Mouse (Mus musculus): Measurements from ENCODE around the gene Bcl10. TPM values are rescaled to one million over a fixed set of nuclear protein-coding genes. Genes with fewer than 3 reads are reported as not detected.
"Not testable (repeated sequence)": the region's sequence is repeated elsewhere in the genome, so short reads cannot be mapped to it uniquely, and the experiment has no call there.

Bcl10 gene
- polyA plus RNA-seq, 1 experiment: 15.0 TPM

DNA sequence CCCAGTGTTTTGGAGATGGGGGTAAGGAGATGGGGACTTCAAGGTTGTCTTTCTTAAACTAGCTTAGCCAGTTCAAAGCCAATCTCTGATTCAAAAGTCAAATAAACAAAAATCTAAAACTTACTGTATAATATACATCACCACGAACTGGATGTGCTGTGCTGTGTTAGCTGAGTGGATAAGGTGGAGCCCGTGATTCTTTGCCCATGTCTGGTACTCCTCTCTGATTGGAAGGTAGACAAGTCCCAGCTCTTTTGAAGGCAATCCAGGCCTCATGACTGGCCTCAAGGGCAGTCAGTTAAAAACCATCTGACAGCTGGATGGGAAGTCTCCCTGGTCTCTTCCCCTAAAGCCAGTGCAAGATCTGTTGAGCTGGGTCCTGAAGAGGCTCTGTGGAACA, 30.8 kb downstream of the Bcl10 start:
- no peak for DNase-seq
- no peaks in the 10 kb centered on the region for H3K4me1 ChIP-seq (ENCODE audit: control insufficient read depth, insufficient read depth, low read length)
- H3K27ac ChIP-seq (ENCODE audit: insufficient read depth, low read length): no peak overlapping the region
- no peaks in the 10 kb centered on the region for H3K27me3 ChIP-seq (ENCODE audit: control insufficient read depth, insufficient read depth, low read length)
- WGBS: 84% methylated on average over 2 of the region's 2 CpGs
- no peak overlapping the region for H3K4me3 ChIP-seq (replicated peaks; ENCODE audit: insufficient read depth, low read depth, low read length)
- TF ChIP-seq CTCF (IDR thresholded peaks at IDR 0.05; ENCODE audit: borderline replicate concordance, insufficient read depth, low read depth, low read length): no peak
- no peak for TF ChIP-seq POLR2A (IDR thresholded peaks at IDR 0.05; ENCODE audit: borderline replicate concordance, insufficient read depth, low read length)

DNA sequence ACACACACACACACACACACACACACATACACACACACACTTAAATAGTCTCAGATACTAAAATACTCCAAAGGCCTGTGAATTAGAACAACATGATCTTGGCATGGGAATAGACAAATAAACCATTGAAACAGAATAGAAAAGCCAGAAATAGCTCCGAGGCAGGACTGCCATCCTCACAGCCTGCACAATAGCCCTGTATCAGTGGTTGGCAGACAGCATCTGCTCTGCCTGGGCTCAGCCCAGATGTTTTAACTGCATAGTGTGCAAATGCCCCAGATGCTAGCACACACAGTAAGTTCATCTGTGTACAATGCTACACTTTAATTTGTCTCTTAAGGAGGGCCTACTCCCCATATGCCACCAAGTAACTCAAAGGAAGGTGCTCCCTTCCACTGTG, 37.2 kb downstream of the Bcl10 start:
- Histone ChIP-seq H3K27ac (ENCODE audit: insufficient read depth, low read length) (no peak overlapping the region), H3K4me1 (ENCODE audit: control insufficient read depth, insufficient read depth, low read length) (no peaks in the 10 kb centered on the region), H3K27me3 (ENCODE audit: control insufficient read depth, insufficient read depth, low read length) (no peaks in the 10 kb centered on the region; the same call in 1 of the 2 replicates), H3K4me3 (replicated peaks; ENCODE audit: insufficient read depth, low read depth, low read length) (no peak overlapping the region)
- TF ChIP-seq POLR2A (IDR thresholded peaks at IDR 0.05; ENCODE audit: borderline replicate concordance, insufficient read depth, low read length) (no peak), CTCF (IDR thresholded peaks at IDR 0.05; ENCODE audit: borderline replicate concordance, insufficient read depth, low read depth, low read length) (no peak)
- WGBS: 52% methylated on average over 1 of the region's 1 CpGs
- DNase-seq: no peak

DNA sequence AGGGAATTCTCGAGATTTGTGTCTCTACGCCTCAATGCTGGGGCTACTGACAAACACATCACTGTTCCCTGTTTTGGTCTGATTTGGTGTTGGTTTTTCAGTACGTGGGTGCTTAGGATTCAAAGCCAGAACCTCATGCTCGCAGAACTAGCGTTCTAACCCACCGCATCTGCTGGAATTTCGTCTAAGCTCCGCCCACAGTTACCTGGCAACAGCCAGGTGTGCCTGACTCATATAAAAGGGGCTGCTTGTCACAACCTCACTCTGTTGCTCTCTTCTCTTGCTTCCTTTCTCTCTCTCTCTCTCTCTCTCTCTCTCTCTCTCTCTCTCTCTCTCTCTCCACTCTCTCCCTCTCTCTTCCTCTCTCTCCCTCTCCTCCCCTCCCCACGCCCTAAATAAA, 39.8 kb downstream of the Bcl10 start:
- 27% methylated on average over 9 of the region's 9 CpGs for WGBS
- H3K27me3 ChIP-seq (ENCODE audit: control insufficient read depth, insufficient read depth, low read length): no peaks in the 10 kb centered on the region; the same call in 1 of the 2 replicates
- H3K4me1 ChIP-seq (ENCODE audit: control insufficient read depth, insufficient read depth, low read length): no peaks in the 10 kb centered on the region
- DNase-seq: no peak
- no peak overlapping the region for H3K4me3 ChIP-seq (replicated peaks; ENCODE audit: insufficient read depth, low read depth, low read length)
- no peak overlapping the region for H3K27ac ChIP-seq (ENCODE audit: insufficient read depth, low read length)
- TF ChIP-seq CTCF (IDR thresholded peaks at IDR 0.05; ENCODE audit: borderline replicate concordance, insufficient read depth, low read depth, low read length) (no peak), POLR2A (IDR thresholded peaks at IDR 0.05; ENCODE audit: borderline replicate concordance, insufficient read depth, low read length) (no peak)

DNA sequence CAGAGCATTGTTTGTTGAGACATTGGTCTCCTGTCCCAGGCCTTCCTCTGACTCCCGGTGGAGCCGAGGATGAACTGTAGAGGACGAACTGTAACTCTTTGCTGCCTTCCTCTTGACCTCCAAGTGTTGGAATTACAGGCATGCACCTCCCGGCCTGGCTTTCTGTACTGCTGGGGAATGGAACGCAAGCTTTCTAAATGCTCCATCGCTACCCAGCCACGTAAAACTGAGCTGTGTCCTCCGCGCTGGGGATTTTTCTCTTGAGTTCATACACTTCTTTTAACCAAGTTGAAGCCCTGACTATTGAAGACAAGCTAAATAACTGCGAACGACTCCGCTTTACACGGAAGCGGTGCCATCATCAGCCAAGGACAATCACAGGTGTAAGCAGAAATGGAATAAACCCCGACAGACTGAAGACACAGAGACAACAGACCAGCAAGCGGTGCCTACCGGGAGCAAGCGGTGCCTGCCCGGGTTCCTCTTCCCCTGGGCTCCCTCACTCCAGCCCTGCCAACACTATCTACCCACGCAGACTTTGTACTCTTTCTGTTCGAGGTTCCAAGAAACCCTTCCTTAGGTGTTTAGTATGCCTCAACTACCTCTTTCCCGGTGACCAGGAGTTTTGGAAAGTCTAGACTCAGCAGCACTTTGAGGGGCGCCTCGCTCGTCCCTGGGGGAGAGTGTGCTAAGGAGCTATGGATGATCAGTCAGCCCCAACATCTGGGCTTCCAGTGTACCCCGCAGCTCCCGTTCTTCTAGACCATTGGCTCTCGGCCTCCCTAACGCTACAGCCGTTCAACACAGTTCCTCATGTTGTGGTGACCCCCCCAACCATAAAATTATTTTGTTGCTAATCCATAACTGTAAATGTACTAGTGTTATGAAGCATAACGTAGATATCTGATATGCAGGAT, 40.8 kb downstream of the Bcl10 start:
- Histone ChIP-seq H3K4me3 (replicated peaks; ENCODE audit: insufficient read depth, low read depth, low read length) (no peak overlapping the region), H3K27ac (ENCODE audit: insufficient read depth, low read length) (no peak overlapping the region), H3K27me3 (ENCODE audit: control insufficient read depth, insufficient read depth, low read length) (no peaks in the 10 kb centered on the region; the same call in 1 of the 2 replicates), H3K4me1 (ENCODE audit: control insufficient read depth, insufficient read depth, low read length) (no peaks in the 10 kb centered on the region)
- TF ChIP-seq POLR2A (IDR thresholded peaks at IDR 0.05; ENCODE audit: borderline replicate concordance, insufficient read depth, low read length) (no peak), CTCF (IDR thresholded peaks at IDR 0.05; ENCODE audit: borderline replicate concordance, insufficient read depth, low read depth, low read length) (no peak)
- 26% methylated on average over 31 of the region's 31 CpGs for WGBS
- DNase-seq: no peak

DNA sequence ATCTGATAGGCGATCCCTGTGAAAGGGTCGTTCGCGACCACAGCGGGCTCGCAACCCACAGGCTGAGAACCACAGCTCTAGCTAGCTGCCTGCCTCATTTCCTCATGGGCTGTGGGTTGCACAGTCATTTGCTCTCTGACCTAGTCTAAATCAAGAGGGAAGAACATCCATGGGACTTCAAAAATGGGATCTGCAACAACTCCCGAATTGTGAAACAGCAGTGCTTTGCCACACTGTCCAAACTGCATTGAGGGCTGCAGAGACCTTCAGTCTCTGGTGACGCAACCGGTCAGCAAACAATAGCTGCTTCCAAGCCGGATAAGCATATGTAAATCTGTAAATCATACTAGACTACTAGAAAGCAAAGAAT, 41.4 kb downstream of the Bcl10 start:
- H3K4me3 ChIP-seq (replicated peaks; ENCODE audit: insufficient read depth, low read depth, low read length): no peak overlapping the region
- H3K4me1 ChIP-seq (ENCODE audit: control insufficient read depth, insufficient read depth, low read length): no peaks in the 10 kb centered on the region
- TF ChIP-seq CTCF (IDR thresholded peaks at IDR 0.05; ENCODE audit: borderline replicate concordance, insufficient read depth, low read depth, low read length): no peak
- TF ChIP-seq POLR2A (IDR thresholded peaks at IDR 0.05; ENCODE audit: borderline replicate concordance, insufficient read depth, low read length): no peak
- no peaks in the 10 kb centered on the region; the same call in 1 of the 2 replicates for H3K27me3 ChIP-seq (ENCODE audit: control insufficient read depth, insufficient read depth, low read length)
- WGBS: 39% methylated on average over 10 of the region's 10 CpGs
- no peak overlapping the region for H3K27ac ChIP-seq (ENCODE audit: insufficient read depth, low read length)
- DNase-seq: no peak

DNA sequence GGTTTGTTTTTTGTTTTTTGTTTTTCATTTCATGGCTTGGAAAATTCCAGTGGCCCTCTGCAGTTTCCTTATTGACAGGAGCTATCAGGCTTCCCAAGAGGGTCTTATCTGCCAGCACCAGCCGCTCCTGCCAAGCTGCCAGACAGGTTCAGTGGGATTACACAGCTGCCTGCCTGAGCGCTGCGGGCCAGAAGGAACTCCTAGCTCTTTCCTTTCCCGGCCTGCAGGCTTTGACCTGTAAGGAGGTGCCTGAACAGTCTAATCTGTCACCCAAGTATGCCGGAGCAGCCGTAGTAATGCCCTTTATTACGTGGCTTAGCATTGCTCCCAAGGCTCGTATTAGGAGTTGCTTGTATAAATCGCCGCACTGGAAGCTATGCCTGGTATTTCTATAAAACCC, 41.9 kb downstream of the Bcl10 start:
- H3K27ac ChIP-seq (ENCODE audit: insufficient read depth, low read length): no peak overlapping the region
- H3K27me3 ChIP-seq (ENCODE audit: control insufficient read depth, insufficient read depth, low read length): no peaks in the 10 kb centered on the region; the same call in 1 of the 2 replicates
- no peak overlapping the region for H3K4me3 ChIP-seq (replicated peaks; ENCODE audit: insufficient read depth, low read depth, low read length)
- WGBS: 31% methylated on average over 10 of the region's 10 CpGs
- no peaks in the 10 kb centered on the region for H3K4me1 ChIP-seq (ENCODE audit: control insufficient read depth, insufficient read depth, low read length)
- DNase-seq: no peak
- TF ChIP-seq POLR2A (IDR thresholded peaks at IDR 0.05; ENCODE audit: borderline replicate concordance, insufficient read depth, low read length): no peak
- no peak for TF ChIP-seq CTCF (IDR thresholded peaks at IDR 0.05; ENCODE audit: borderline replicate concordance, insufficient read depth, low read depth, low read length)

DNA sequence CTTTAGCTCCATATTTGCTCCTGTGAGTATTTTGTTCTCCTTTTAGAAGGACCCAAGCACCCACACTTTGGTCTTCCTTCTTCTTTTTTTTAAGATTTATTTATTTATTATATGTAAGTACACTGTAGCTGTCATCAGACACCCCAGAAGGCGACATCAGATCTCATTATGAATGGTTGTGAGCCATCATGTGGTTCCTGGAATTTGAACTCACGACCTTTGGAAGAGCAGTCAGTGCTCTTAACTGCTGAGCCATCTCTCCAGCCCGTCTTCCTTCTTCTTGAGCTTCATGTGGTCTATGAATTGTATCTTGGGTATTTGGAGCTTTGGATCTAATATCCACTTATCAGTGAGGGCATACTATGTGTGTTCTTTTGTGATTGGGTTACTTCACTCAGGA, 43.0 kb downstream of the Bcl10 start:
- not testable (repeated sequence) for H3K4me1 ChIP-seq (ENCODE audit: control insufficient read depth, insufficient read depth, low read length); H3K4me3 ChIP-seq (replicated peaks; ENCODE audit: insufficient read depth, low read depth, low read length); H3K27ac ChIP-seq (ENCODE audit: insufficient read depth, low read length); DNase-seq; H3K27me3 ChIP-seq (ENCODE audit: control insufficient read depth, insufficient read depth, low read length)
- WGBS: 83% methylated on average over 3 of the region's 3 CpGs

DNA sequence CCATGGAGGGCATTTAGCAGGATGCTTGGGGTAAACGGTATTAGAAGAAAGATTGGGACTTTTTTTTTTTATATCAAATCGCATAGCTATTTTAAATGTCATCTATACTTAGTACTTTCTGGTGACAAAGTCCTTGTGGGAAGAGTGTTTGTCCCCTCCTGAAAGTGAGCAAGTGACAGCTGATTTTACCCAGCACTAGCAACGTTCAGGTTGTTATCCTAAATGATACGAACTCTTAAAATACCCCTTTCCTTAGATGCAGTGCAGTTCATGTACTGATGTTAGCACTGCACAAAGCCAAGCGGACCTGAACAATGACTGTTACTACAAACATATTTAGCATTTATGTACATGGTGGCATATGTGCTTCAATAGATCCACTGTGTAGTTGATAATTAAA, 44.2 kb downstream of the Bcl10 start:
- WGBS: 91% methylated on average over 5 of the region's 5 CpGs
- TF ChIP-seq POLR2A (IDR thresholded peaks at IDR 0.05; ENCODE audit: borderline replicate concordance, insufficient read depth, low read length) (no peak), CTCF (IDR thresholded peaks at IDR 0.05; ENCODE audit: borderline replicate concordance, insufficient read depth, low read depth, low read length) (no peak)
- no peak overlapping the region for H3K27ac ChIP-seq (ENCODE audit: insufficient read depth, low read length)
- no peaks in the 10 kb centered on the region; the same call in 1 of the 2 replicates for H3K27me3 ChIP-seq (ENCODE audit: control insufficient read depth, insufficient read depth, low read length)
- DNase-seq: no peak
- no peaks in the 10 kb centered on the region for H3K4me1 ChIP-seq (ENCODE audit: control insufficient read depth, insufficient read depth, low read length)
- no peak overlapping the region for H3K4me3 ChIP-seq (replicated peaks; ENCODE audit: insufficient read depth, low read depth, low read length)

All from cerebellum, adult 2 months (tissue).